Mouse (Mus musculus): ENCODE measurements at regions not wholly inside any gene's neighbourhood (a gene's known extent, or its start where the extent isn't known, plus 50 kb on each side); places are given as distances from the start of the nearest gene placed in this dataset.
"Not testable (repeated sequence)": the region's sequence is repeated elsewhere in the genome, so short reads cannot be mapped to it uniquely, and the experiment has no call there.

DNA sequence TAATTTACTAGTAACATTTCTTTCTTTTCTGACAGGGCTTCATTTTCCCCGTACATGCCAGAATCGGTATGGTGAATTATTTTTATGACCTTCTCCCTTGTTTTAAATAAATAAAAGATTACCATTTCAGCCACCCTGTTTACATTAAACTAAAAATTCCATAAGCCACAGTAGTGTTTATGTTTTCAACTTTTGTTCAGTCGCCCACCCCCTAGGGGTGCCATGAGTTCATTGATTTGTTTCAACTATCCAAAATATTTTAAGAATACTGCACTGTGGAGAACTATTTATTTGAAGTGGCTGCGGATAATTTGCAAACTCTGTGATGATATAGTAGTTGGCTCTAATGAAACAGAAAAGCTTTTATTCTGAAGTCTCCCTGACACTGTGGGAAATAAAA is 132.9 kb downstream of the Tfec start:
- WGBS = 20% methylated on average over 4 of the region's 4 CpGs
- Histone ChIP-seq H3K36me3 (ENCODE audit: control insufficient read depth, insufficient read depth, low read length) (no peaks in the 10 kb centered on the region), H3K4me1 (ENCODE audit: control insufficient read depth, insufficient read depth, low read length) (peaks cover 4% of the 10 kb centered on the region; the same call in 1 of the 2 replicates), H3K27me3 (ENCODE audit: control insufficient read depth, insufficient read depth, low read length) (no peaks in the 10 kb centered on the region), H3K4me3 (ENCODE audit: low read depth, low read length) (no peak overlapping the region), H3K27ac (ENCODE audit: low read length) (peak overlapping the region; percentile 71; the same call in 1 of the 2 replicates), H3K4me2 (replicated peaks; ENCODE audit: low read depth, low read length) (no peak overlapping the region), H3K9ac (replicated peaks; ENCODE audit: low read depth, low read length) (no peak overlapping the region), H3K9me3 (ENCODE audit: control insufficient read depth, low read depth, low read length) (no peaks in the 10 kb centered on the region)
- peak; percentile 42; the same call in 1 of the 2 replicates for ATAC-seq (ENCODE audit: insufficient number of reproducible peaks, insufficient read depth, low FRiP score, low read depth)

DNA sequence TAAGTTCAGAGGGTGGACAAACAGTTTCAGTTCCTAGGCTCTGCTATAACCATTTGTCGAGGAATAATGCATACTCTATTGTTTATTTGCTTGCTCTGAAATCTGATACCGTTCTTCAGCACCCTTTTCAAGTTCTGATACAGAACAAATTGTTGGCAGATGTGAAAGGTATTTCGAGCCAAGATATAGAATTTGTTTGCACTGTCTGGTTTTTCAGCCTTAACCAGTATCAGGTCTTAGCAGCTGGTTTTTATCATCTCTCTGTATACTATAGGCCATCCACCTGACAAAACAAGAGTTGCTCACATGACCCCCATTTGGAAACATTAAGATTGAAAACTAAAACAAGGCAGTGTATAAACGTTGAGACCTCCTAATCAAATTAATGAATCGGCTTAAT is 133.5 kb downstream of the Tfec start:
- no peak overlapping the region for H3K4me2 ChIP-seq (replicated peaks; ENCODE audit: low read depth, low read length)
- H3K36me3 ChIP-seq (ENCODE audit: control insufficient read depth, insufficient read depth, low read length) = no peaks in the 10 kb centered on the region
- H3K9me3 ChIP-seq (ENCODE audit: control insufficient read depth, low read depth, low read length) = no peaks in the 10 kb centered on the region
- no peak overlapping the region for H3K4me3 ChIP-seq (ENCODE audit: low read depth, low read length)
- no peak overlapping the region for H3K27ac ChIP-seq (ENCODE audit: low read length)
- H3K9ac ChIP-seq (replicated peaks; ENCODE audit: low read depth, low read length) = no peak overlapping the region
- peaks cover 4% of the 10 kb centered on the region; the same call in 1 of the 2 replicates for H3K4me1 ChIP-seq (ENCODE audit: control insufficient read depth, insufficient read depth, low read length)
- no peaks in the 10 kb centered on the region for H3K27me3 ChIP-seq (ENCODE audit: control insufficient read depth, insufficient read depth, low read length)
- peak; percentile 78; the same call in 1 of the 2 replicates for ATAC-seq (ENCODE audit: insufficient number of reproducible peaks, insufficient read depth, low FRiP score, low read depth)
- 9% methylated on average over 5 of the region's 5 CpGs for WGBS

DNA sequence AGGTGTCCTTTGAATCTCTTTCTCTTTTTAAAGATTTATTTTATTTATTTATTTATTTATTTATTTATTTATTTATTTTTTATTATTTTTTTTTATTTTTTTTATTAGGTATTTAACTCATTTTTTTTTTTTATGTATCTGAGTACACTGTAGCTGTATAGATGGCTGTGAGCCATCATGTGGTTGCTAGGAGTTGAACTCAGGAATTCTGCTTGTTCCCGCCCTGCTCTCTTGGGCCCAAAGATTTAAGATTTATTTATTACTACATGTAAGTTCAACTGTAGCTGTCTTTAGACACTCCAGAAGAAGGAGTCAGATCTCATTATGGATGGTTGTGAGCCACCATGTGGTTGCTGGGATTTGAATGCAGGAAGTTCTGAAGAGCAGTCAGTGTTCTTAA is 143.2 kb downstream of the Tfec start:
- WGBS = 88% methylated on average over 1 of the region's 1 CpGs
- not testable (repeated sequence) for H3K36me3 ChIP-seq (ENCODE audit: control insufficient read depth, insufficient read depth, low read length); H3K4me3 ChIP-seq (ENCODE audit: low read depth, low read length); H3K4me2 ChIP-seq (replicated peaks; ENCODE audit: low read depth, low read length); H3K27ac ChIP-seq (ENCODE audit: low read length); H3K4me1 ChIP-seq (ENCODE audit: control insufficient read depth, insufficient read depth, low read length); ATAC-seq (ENCODE audit: insufficient number of reproducible peaks, insufficient read depth, low FRiP score, low read depth); H3K27me3 ChIP-seq (ENCODE audit: control insufficient read depth, insufficient read depth, low read length); H3K9ac ChIP-seq (replicated peaks; ENCODE audit: low read depth, low read length); H3K9me3 ChIP-seq (ENCODE audit: control insufficient read depth, low read depth, low read length)

DNA sequence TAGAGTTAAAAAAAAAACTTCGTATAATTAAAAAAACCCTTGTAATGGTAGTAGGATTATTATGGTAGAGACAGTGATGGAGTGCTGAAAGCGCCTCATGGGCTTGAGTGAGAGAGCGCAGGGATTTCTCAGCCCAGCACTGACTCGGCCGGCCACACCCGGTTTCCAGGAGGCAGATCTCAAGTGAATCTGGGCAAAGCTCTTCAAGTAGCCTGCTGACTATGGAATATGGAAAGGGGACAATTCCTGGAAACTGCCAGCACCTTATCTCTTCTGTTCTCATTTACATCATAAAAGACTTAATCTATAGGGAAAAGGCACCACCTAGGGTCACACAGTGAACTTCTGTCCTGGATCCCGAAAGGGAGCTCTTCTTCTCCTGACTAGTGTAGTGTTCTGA is 165.1 kb downstream of the Tfec start:
- ATAC-seq (ENCODE audit: insufficient number of reproducible peaks, insufficient read depth, low FRiP score, low read depth) = no peak
- Histone ChIP-seq H3K27me3 (ENCODE audit: control insufficient read depth, insufficient read depth, low read length) (no peaks in the 10 kb centered on the region), H3K27ac (ENCODE audit: low read length) (no peak overlapping the region), H3K9me3 (ENCODE audit: control insufficient read depth, low read depth, low read length) (no peaks in the 10 kb centered on the region), H3K9ac (replicated peaks; ENCODE audit: low read depth, low read length) (no peak overlapping the region), H3K4me1 (ENCODE audit: control insufficient read depth, insufficient read depth, low read length) (no peaks in the 10 kb centered on the region), H3K4me3 (ENCODE audit: low read depth, low read length) (no peak overlapping the region), H3K36me3 (ENCODE audit: control insufficient read depth, insufficient read depth, low read length) (no peaks in the 10 kb centered on the region), H3K4me2 (replicated peaks; ENCODE audit: low read depth, low read length) (no peak overlapping the region)
- WGBS = 70% methylated on average over 7 of the region's 7 CpGs

DNA sequence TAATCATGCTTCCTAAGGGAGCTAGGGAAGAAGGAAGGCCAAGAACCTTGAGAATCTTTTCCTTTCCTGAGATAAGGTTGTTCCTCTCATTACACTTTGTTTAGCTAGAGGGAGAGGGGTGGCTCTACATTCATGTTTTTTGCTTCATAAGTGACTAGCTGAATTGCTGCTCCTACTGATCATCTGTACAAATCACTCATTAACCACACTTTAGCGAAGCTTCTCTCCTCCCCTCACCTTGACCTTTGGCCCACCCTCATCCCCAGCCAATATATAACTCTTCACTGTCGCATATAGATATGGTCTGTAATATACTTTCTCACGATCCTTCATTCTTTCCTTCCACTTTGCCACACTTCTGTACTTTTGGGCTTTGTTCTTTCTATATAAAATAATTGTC is 166.1 kb downstream of the Tfec start:
- ATAC-seq (ENCODE audit: insufficient number of reproducible peaks, insufficient read depth, low FRiP score, low read depth) = no peak
- no peaks in the 10 kb centered on the region for H3K9me3 ChIP-seq (ENCODE audit: control insufficient read depth, low read depth, low read length)
- 61% methylated on average over 3 of the region's 3 CpGs for WGBS

DNA sequence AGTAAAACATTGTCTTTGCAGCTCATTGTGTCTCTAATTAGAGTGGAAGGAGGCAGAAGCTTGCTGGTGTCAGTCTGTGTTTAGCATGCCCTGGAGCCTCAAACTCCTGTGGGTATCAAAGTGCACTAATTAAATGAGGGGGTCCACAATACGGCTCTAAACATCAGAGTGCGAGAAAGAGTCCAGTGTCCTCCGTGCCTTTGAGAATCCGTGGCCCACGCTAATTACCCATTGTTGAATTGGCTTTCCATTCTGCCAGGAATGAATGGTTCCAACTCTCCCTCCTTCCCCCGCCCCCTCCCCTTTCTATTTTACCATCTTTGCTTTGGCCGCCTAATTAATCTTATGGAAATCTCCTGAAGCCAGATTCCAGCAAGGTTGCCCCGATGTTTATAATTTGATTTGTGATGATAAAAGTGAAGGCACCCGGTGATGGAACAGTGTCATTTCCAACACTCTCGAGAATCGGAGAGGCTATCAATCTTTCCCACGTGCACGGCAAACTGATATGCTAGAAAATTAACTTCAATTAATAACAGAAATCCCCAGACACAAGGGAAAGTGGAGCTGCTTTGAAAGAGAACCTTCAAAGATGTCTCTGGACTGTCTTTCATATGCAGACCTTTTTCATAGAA is 170.9 kb downstream of the Tfec start:
- Histone ChIP-seq H3K27ac (ENCODE audit: low read length) (no peak overlapping the region), H3K9ac (replicated peaks; ENCODE audit: low read depth, low read length) (no peak overlapping the region), H3K27me3 (ENCODE audit: control insufficient read depth, insufficient read depth, low read length) (no peaks in the 10 kb centered on the region), H3K4me1 (ENCODE audit: control insufficient read depth, insufficient read depth, low read length) (no peaks in the 10 kb centered on the region), H3K4me3 (ENCODE audit: low read depth, low read length) (no peak overlapping the region), H3K4me2 (replicated peaks; ENCODE audit: low read depth, low read length) (peak overlapping the region; percentile 10; the same call in 1 of the 2 replicates), H3K36me3 (ENCODE audit: control insufficient read depth, insufficient read depth, low read length) (no peaks in the 10 kb centered on the region), H3K9me3 (ENCODE audit: control insufficient read depth, low read depth, low read length) (no peaks in the 10 kb centered on the region)
- no peak for ATAC-seq (ENCODE audit: insufficient number of reproducible peaks, insufficient read depth, low FRiP score, low read depth)
- 28% methylated on average over 13 of the region's 13 CpGs for WGBS

More for the DNA sequence above, 166.1 kb downstream of the Tfec start:
- H3K4me1 ChIP-seq (ENCODE audit: control insufficient read depth, insufficient read depth, low read length) = no peaks in the 10 kb centered on the region
- H3K27me3 ChIP-seq (ENCODE audit: control insufficient read depth, insufficient read depth, low read length) = no peaks in the 10 kb centered on the region
- no peak overlapping the region for H3K4me3 ChIP-seq (ENCODE audit: low read depth, low read length)
- H3K36me3 ChIP-seq (ENCODE audit: control insufficient read depth, insufficient read depth, low read length) = no peaks in the 10 kb centered on the region
- H3K9ac ChIP-seq (replicated peaks; ENCODE audit: low read depth, low read length) = no peak overlapping the region
- no peak overlapping the region for H3K27ac ChIP-seq (ENCODE audit: low read length)
- H3K4me2 ChIP-seq (replicated peaks; ENCODE audit: low read depth, low read length) = no peak overlapping the region

DNA sequence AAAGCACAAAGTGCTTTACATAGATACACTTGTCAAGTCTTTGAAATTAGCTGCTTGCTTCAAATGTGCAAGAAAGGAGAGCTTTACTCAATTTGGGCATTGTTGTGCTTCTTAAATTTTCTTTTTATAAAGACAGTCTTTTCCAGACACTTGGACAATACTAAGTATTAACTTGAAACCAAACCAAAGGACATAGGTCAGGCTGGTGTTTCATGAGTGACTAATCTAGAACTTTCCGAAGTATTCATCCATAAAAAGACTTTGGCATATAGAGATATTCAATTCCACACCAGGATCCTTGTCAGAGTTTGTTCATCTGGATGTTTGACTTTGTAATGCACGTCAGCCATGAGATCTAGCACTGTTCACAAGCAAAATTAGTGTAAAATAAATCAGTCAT is 173.0 kb downstream of the Tfec start:
- Histone ChIP-seq H3K27me3 (ENCODE audit: control insufficient read depth, insufficient read depth, low read length) (no peaks in the 10 kb centered on the region), H3K4me3 (ENCODE audit: low read depth, low read length) (no peak overlapping the region), H3K27ac (ENCODE audit: low read length) (no peak overlapping the region), H3K9me3 (ENCODE audit: control insufficient read depth, low read depth, low read length) (no peaks in the 10 kb centered on the region), H3K36me3 (ENCODE audit: control insufficient read depth, insufficient read depth, low read length) (no peaks in the 10 kb centered on the region), H3K4me1 (ENCODE audit: control insufficient read depth, insufficient read depth, low read length) (no peaks in the 10 kb centered on the region), H3K4me2 (replicated peaks; ENCODE audit: low read depth, low read length) (no peak overlapping the region), H3K9ac (replicated peaks; ENCODE audit: low read depth, low read length) (no peak overlapping the region)
- no peak for ATAC-seq (ENCODE audit: insufficient number of reproducible peaks, insufficient read depth, low FRiP score, low read depth)
- WGBS = 86% methylated on average over 2 of the region's 2 CpGs

DNA sequence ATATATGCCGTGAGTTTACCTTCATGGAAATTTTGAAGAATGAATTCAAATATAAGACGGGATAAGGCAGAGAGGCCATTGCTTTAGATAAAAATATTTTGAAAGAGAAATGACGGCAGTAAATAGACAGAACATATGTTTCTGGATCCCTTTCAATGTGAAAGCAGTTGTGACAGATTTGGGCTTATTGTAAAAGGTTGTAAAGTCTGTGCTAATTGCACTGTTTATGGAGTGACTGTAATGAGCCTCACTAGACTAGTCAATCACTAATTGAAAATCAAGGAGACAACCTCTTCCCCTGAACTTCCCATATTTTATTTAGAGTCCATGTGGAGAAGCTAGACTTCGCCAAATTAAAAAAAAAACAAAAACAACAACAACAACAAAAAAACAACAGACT is 193.7 kb downstream of the Tfec start:
- H3K4me2 ChIP-seq (replicated peaks; ENCODE audit: low read depth, low read length) = no peak overlapping the region
- H3K4me1 ChIP-seq (ENCODE audit: control insufficient read depth, insufficient read depth, low read length) = peaks cover 4% of the 10 kb centered on the region; the same call in 1 of the 2 replicates
- H3K9me3 ChIP-seq (ENCODE audit: control insufficient read depth, low read depth, low read length) = no peaks in the 10 kb centered on the region
- no peak overlapping the region for H3K9ac ChIP-seq (replicated peaks; ENCODE audit: low read depth, low read length)
- WGBS = 93% methylated on average over 4 of the region's 4 CpGs
- H3K27me3 ChIP-seq (ENCODE audit: control insufficient read depth, insufficient read depth, low read length) = no peaks in the 10 kb centered on the region
- ATAC-seq (ENCODE audit: insufficient number of reproducible peaks, insufficient read depth, low FRiP score, low read depth) = no peak
- H3K27ac ChIP-seq (ENCODE audit: low read length) = no peak overlapping the region
- no peaks in the 10 kb centered on the region for H3K36me3 ChIP-seq (ENCODE audit: control insufficient read depth, insufficient read depth, low read length)
- H3K4me3 ChIP-seq (ENCODE audit: low read depth, low read length) = no peak overlapping the region

DNA sequence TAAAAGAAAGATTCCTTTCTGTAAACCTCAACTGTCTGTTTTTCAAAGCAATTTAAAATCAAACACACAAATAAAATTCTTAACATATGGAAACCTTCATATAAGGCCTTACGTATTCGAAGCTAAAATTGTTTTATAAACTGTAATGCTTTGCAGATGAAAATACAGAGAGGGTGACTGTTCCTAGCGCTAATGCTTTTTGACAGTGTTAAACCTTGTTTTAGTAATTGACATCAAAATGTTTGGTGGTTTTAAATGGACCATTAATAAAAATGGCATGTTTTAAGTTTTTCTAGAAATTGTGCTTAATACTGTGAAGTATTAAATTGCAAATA is 194.9 kb downstream of the Tfec start:
- no peaks in the 10 kb centered on the region for H3K9me3 ChIP-seq (ENCODE audit: control insufficient read depth, low read depth, low read length)
- no peak overlapping the region for H3K27ac ChIP-seq (ENCODE audit: low read length)
- WGBS = 54% methylated on average over 3 of the region's 3 CpGs
- H3K27me3 ChIP-seq (ENCODE audit: control insufficient read depth, insufficient read depth, low read length) = no peaks in the 10 kb centered on the region
- no peak overlapping the region for H3K4me3 ChIP-seq (ENCODE audit: low read depth, low read length)
- H3K4me2 ChIP-seq (replicated peaks; ENCODE audit: low read depth, low read length) = no peak overlapping the region
- H3K36me3 ChIP-seq (ENCODE audit: control insufficient read depth, insufficient read depth, low read length) = no peaks in the 10 kb centered on the region
- ATAC-seq (ENCODE audit: insufficient number of reproducible peaks, insufficient read depth, low FRiP score, low read depth) = no peak
- peaks cover 4% of the 10 kb centered on the region; the same call in 1 of the 2 replicates for H3K4me1 ChIP-seq (ENCODE audit: control insufficient read depth, insufficient read depth, low read length)
- no peak overlapping the region for H3K9ac ChIP-seq (replicated peaks; ENCODE audit: low read depth, low read length)
